Mouse (Mus musculus) limb, embryonic 13.5 days (tissue): Measurements from ENCODE around the gene Elovl5. TPM values are rescaled to one million over a fixed set of nuclear protein-coding genes. Genes with fewer than 3 reads are reported as not detected.

ENCODE experiments used
- ATAC-seq: fragments of 200-750 bp; cut with Nextera tagmentation; 2 replicates; pipeline ENCODE4 v1.8.0; 2017; ENCODE audit warnings: low read depth, moderate number of reproducible peaks, moderate TSS enrichment; ENCODE audit not compliant: low FRiP score
- H3K27ac ChIP-seq: fragments of 300-500 bp; sonication (generic); 2 replicates; pipeline ENCODE4 v1.5.1; 2015; ENCODE audit warnings: inconsistent platforms, mild to moderate bottlenecking, moderate library complexity
- H3K27me3 ChIP-seq: fragments of 300-500 bp; sonication (generic); 2 replicates; pipeline ENCODE4 v1.6.1; 2015; ENCODE audit warnings: mild to moderate bottlenecking, inconsistent platforms
- H3K36me3 ChIP-seq: fragments of 300-500 bp; sonication (generic); 2 replicates; pipeline ENCODE4 v1.6.1; 2015; ENCODE audit warnings: inconsistent platforms, mild to moderate bottlenecking, moderate library complexity
- H3K4me1 ChIP-seq: fragments of 300-500 bp; sonication (generic); 2 replicates; pipeline ENCODE4 v1.6.1; 2015; ENCODE audit warnings: inconsistent platforms
- H3K4me2 ChIP-seq: fragments of 300-500 bp; sonication (generic); replicated peaks from 2 replicates; pipeline ENCODE4 v1.6.1; 2015; ENCODE audit warnings: inconsistent platforms, mild to moderate bottlenecking, moderate library complexity
- H3K4me3 ChIP-seq: fragments of 300-500 bp; sonication (generic); 2 replicates; pipeline ENCODE4 v1.5.1; 2015; ENCODE audit warnings: moderate library complexity, mild to moderate bottlenecking, inconsistent platforms
- H3K9ac ChIP-seq: fragments of 300-500 bp; sonication (generic); 2 replicates; pipeline ENCODE4 v1.6.1; 2015; ENCODE audit warnings: mild to moderate bottlenecking, inconsistent platforms
- H3K9me3 ChIP-seq: fragments of 300-500 bp; sonication (generic); 2 replicates; pipeline ENCODE4 v1.6.1; 2016; ENCODE audit warnings: inconsistent platforms
- WGBS: fragments of 180-500 bp; shearing (Covaris S2); methylation state at CpG from one replicate; pipeline ENCODE4 v1.1.7; 2015; 5-methylcytosine and 5-hydroxymethylcytosine counted together
- polyA plus RNA-seq: library from polyadenylated mRNA; unstranded; fragments of >200 nt; fragmentation: Nextera tagmentation; extraction: Ambion mirVana; gene quantifications from 2 replicates; pipeline ENCODE4 v1.2.1, GENCODE M21; 2015

The Elovl5 gene
- polyA plus RNA-seq, 1 experiment from 2014 or later = 75.5 TPM

DNA sequence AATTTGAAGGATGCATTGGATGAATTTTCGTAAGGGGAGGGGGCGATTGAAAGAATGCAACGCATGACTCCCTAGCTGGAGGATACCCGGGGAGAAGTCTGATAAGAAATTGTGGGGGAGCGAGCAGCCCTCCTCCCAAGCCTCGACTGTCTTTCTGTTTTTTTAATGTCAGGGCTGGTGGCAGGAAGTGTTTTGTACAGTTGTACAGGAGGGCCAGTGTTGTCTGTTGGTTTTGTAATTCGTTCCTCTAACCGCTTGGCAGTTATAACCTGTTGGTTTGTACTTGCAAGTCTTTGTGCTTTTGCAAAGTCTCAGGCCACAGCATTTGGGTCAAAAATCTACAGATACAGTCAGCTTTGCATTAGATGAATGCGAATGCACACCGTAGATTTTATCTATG is 1.0 kb downstream of the Elovl5 start:
- H3K4me2 ChIP-seq = peak overlapping the region; percentile 87
- 23% methylated on average over 10 of the region's 10 CpGs for WGBS
- peak overlapping the region; percentile 87 for H3K4me3 ChIP-seq
- H3K27me3 ChIP-seq = no peaks in the 10 kb centered on the region
- no peak for ATAC-seq
- H3K36me3 ChIP-seq = no peaks in the 10 kb centered on the region
- peaks cover 45% of the 10 kb centered on the region for H3K4me1 ChIP-seq
- H3K9me3 ChIP-seq = no peaks in the 10 kb centered on the region
- H3K27ac ChIP-seq = 0 out of 2 replicates have a peak overlapping the region, but pooled peaks have one; percentile 85
- H3K9ac ChIP-seq = peak overlapping the region; percentile 88

DNA sequence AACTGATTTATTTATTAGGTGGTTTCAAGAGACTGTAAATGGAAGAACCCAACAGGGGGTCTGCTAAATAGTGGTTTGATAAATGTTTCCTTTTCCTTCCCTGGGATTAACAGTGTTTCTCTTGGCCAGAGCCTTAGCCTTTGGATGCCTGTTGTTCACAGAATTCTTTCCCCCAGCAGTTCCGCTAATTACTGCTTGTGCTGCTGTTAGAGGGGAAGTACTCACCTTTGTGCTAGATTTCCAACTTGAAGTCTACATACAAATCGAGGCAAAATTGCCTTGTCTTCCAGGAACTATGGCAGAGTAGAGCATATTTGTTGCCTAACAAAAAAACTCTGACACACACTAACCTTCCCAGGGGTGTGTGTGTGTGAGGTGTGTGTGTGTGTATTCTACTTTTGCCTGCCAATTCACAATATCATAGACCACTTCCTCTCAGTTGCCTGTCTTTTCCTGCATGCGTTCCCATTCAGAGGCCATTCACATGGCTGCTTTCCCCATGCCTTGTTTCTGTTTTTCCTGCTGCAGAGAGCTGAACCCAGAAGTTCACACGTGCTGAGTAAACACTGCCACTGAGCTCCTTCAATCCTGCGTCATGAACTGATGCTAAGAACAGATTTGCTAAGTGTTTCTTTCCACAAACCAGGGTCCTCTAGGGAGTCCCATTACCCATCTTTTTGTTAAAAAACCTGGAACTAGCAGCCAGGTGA is 2.0 kb downstream of the Elovl5 start:
- no peaks in the 10 kb centered on the region for H3K9me3 ChIP-seq
- WGBS = 63% methylated on average over 5 of the region's 5 CpGs
- H3K27me3 ChIP-seq = no peaks in the 10 kb centered on the region
- H3K9ac ChIP-seq = no peak overlapping the region
- ATAC-seq = no peak
- H3K36me3 ChIP-seq = no peaks in the 10 kb centered on the region
- no peak overlapping the region for H3K27ac ChIP-seq
- peaks cover 53% of the 10 kb centered on the region for H3K4me1 ChIP-seq
- peak overlapping the region; percentile 87; the same call in 1 of the 2 replicates for H3K4me3 ChIP-seq
- H3K4me2 ChIP-seq = peak overlapping the region; percentile 87

DNA sequence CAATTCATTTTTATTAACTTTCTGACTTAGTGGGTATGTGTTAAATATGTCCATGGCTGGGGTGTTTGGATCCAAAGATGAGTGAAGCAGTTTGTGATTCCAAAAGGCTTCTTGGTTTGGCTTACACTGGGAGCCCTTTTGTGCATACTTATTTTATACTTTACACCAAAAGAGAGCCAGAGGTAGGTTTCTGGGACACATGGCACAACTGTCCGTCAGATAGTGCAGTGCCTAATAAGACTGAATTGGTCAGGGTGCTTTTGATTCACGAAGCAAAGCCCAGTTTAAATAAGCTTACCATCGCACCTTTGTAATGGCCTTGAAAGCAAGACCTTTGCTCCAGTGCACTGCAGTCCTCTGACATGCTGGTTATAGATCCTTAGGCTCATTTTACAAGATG is 3.3 kb downstream of the Elovl5 start:
- H3K27me3 ChIP-seq = no peaks in the 10 kb centered on the region
- WGBS = 86% methylated on average over 3 of the region's 3 CpGs
- no peaks in the 10 kb centered on the region for H3K9me3 ChIP-seq
- H3K4me3 ChIP-seq = no peak overlapping the region
- no peak for ATAC-seq
- peaks cover 63% of the 10 kb centered on the region for H3K4me1 ChIP-seq
- H3K36me3 ChIP-seq = no peaks in the 10 kb centered on the region
- no peak overlapping the region for H3K9ac ChIP-seq
- no peak overlapping the region for H3K4me2 ChIP-seq
- H3K27ac ChIP-seq = no peak overlapping the region

DNA sequence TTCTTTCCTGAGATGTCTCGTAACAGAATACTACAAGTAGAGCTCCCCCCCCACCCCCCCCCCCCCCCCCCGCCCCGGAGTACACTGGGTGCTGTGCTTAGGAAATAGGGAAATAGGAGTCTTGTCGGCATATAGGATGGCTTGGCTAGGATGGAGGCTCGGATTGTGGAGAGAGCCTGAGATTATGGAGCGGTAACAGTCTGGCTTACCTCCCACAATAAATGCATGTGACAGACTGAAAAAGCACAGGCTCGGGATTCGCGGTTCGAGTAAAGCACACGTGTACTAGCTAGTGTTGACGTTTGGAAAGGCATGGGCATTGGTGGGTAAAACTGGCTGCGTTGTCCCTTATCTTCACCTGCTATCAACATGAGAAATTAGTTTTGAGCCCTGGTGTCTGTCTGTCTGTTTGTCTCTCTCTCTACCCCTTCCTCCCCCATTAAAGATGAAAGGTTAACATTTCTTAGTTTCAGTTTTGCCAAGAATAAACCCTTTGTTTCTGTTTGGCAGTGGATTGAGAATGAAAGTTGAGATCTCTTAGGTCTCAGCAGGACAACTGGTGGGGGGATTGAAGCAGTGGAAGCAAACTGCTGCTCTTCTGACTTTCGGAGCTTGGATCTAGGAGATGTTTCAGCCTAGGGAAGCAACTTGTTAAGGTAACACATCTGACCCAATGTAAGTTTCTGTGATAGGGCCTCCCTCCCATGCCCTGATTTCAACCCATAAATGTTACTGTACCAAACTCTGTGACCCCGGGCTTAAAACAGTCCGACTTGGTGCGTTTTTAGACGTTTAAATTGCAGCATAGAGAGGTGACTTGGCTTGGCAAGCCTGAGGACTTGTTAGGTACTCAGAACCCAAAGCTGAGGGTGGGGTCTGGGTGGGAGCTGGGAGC is 4.4 kb downstream of the Elovl5 start:
- Histone ChIP-seq H3K9me3 (no peaks in the 10 kb centered on the region), H3K4me3 (no peak overlapping the region), H3K27ac (no peak overlapping the region), H3K27me3 (no peaks in the 10 kb centered on the region), H3K9ac (no peak overlapping the region), H3K36me3 (no peaks in the 10 kb centered on the region), H3K4me1 (peaks cover 68% of the 10 kb centered on the region), H3K4me2 (no peak overlapping the region)
- ATAC-seq = no peak
- WGBS = 74% methylated on average over 16 of the region's 18 CpGs

DNA sequence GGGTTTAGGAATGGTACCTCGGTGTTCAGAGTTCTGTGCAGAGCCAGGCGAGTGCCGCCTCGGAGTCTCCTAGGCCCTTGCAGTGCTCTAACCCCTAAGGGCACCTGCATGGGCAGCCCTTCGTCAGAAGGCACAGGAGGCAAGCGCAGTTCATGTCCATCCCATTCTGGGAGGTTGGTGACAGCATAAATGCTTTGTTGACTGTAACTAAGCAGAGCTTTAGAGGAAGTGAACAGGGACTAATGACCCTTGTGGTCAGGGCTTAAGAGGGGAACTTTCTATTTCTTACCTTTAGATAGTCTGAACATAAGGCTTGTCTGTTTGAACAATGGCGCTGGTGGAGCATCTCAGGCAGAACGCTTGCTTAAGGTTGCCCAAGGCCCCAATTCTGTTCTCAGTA is 6.6 kb downstream of the Elovl5 start:
- Histone ChIP-seq H3K9ac (no peak overlapping the region), H3K9me3 (no peaks in the 10 kb centered on the region), H3K27ac (no peak overlapping the region), H3K4me3 (no peak overlapping the region), H3K4me1 (peaks cover 79% of the 10 kb centered on the region), H3K4me2 (no peak overlapping the region), H3K27me3 (no peaks in the 10 kb centered on the region), H3K36me3 (no peaks in the 10 kb centered on the region)
- 84% methylated on average over 8 of the region's 8 CpGs for WGBS
- no peak for ATAC-seq

DNA sequence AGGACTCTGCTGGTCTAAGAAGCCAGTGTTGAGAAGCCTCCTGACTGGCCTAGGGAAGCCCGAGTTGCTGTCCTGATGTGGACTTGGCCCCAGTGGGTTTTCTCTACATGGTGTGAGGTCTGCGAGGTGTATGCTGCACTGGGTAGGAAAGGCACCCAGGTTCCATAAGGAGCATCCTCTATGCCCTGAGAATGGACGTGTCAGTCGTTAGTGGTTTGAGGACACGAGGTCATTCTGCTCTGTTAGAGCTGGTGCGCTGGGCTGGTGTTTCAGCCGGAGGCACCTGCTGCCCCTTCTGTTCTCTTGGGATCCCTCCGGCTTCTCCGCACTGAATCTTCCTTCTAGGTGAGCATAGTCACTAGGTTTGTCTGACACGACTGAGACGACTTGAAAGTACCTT is 7.0 kb downstream of the Elovl5 start:
- Histone ChIP-seq H3K27ac (no peak overlapping the region), H3K4me3 (no peak overlapping the region), H3K9me3 (no peaks in the 10 kb centered on the region), H3K4me1 (peaks cover 77% of the 10 kb centered on the region), H3K27me3 (no peaks in the 10 kb centered on the region), H3K4me2 (no peak overlapping the region), H3K9ac (no peak overlapping the region), H3K36me3 (no peaks in the 10 kb centered on the region)
- 77% methylated on average over 11 of the region's 11 CpGs for WGBS
- no peak for ATAC-seq

DNA sequence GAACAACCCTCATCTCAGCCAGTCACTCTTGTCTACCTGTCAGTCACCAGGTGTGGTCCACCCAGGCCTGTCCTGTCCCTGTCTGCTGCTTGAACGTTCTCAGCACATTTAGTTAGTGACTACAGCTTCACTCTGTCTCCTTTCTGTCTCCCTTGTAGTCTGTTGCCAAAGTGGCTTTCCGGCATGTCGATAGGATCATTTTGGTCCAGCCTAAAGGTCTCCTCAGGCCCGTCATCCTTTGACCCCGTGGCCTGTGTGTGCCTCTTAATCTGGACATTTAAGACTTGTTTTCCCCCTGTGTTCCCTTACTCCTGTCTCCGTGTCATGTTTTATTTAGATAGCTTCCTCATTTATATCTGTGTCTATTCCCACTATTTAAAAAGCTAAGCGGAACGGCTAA is 9.0 kb downstream of the Elovl5 start:
- no peak overlapping the region for H3K4me2 ChIP-seq
- ATAC-seq = no peak
- H3K27me3 ChIP-seq = no peaks in the 10 kb centered on the region
- no peak overlapping the region for H3K4me3 ChIP-seq
- peaks cover 82% of the 10 kb centered on the region for H3K4me1 ChIP-seq
- 89% methylated on average over 8 of the region's 8 CpGs for WGBS
- H3K9me3 ChIP-seq = no peaks in the 10 kb centered on the region
- no peak overlapping the region for H3K27ac ChIP-seq
- no peaks in the 10 kb centered on the region for H3K36me3 ChIP-seq
- no peak overlapping the region for H3K9ac ChIP-seq

DNA sequence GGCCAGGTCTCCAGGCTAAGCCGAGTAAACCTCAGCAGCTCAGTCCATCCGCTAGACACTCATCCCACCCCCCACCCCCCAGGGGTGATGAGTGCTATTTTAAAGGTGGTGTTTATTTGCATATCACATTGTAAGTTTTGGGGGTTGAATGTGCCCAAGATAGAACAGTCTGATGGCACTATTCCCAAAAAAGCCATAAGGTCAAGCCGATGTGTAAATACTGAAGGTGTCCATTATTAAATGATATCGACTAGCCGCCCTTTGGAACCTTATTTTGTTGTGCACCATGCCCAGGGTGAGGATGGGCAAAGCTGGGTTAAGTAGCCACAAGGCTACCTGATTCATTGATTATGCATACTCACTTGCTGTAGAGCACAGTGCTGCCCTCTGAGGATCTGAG is 9.7 kb downstream of the Elovl5 start:
- Histone ChIP-seq H3K9ac (no peak overlapping the region), H3K36me3 (no peaks in the 10 kb centered on the region), H3K27me3 (no peaks in the 10 kb centered on the region), H3K4me1 (peaks cover 79% of the 10 kb centered on the region), H3K4me3 (no peak overlapping the region), H3K4me2 (no peak overlapping the region), H3K27ac (no peak overlapping the region), H3K9me3 (no peaks in the 10 kb centered on the region)
- 88% methylated on average over 5 of the region's 5 CpGs for WGBS
- no peak for ATAC-seq

DNA sequence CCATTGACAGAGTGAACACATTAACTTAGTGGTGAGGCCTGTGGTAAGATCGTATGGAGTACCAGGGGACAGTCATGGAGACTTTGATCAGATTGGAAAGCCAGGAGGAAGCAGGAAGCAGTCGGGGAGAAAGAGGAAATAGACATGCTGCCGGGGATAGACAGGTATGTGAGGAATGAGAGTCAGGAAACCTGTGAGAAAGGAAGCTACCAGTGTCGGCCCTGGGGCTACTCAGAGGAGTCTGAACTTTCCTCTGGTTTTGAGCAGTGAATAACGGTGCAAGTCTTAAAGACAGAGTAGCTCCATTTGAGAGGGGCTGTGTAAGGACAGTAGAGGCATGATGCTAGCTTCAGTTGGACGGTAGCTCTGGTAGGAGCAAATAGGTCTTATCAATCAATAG is 10.3 kb downstream of the Elovl5 start:
- no peak for ATAC-seq

DNA sequence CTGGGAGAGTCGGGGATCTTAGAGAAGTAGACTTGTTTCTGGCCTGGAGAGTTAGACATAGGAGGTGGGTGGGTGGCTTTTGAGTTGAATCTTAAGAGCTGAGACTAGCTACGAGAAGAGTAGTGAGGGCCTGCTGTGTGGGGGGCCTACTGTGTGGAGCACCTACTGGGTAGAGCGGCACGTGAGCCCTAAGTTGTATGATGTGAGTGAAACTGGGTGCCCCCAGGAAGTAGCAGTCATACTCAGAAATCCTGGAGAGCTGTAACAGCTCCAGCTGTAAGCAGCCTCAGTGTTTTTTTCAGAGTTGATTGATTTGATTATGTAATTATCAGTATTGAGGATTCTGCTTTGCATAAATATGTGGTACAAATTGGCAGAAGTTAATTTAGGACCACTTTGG is 11.6 kb downstream of the Elovl5 start:
- H3K4me3 ChIP-seq = no peak overlapping the region
- no peaks in the 10 kb centered on the region for H3K9me3 ChIP-seq
- H3K27ac ChIP-seq = no peak overlapping the region
- no peak overlapping the region for H3K4me2 ChIP-seq
- no peaks in the 10 kb centered on the region for H3K27me3 ChIP-seq
- no peak overlapping the region for H3K9ac ChIP-seq
- WGBS = 86% methylated on average over 4 of the region's 4 CpGs
- peaks cover 62% of the 10 kb centered on the region for H3K4me1 ChIP-seq
- ATAC-seq = no peak
- no peaks in the 10 kb centered on the region for H3K36me3 ChIP-seq

More for the DNA sequence above, 10.3 kb downstream of the Elovl5 start:
- Histone ChIP-seq H3K9ac (no peak overlapping the region), H3K9me3 (no peaks in the 10 kb centered on the region), H3K27ac (no peak overlapping the region), H3K36me3 (no peaks in the 10 kb centered on the region), H3K27me3 (no peaks in the 10 kb centered on the region), H3K4me1 (peaks cover 74% of the 10 kb centered on the region), H3K4me2 (no peak overlapping the region), H3K4me3 (no peak overlapping the region)
- 53% methylated on average over 6 of the region's 6 CpGs for WGBS

DNA sequence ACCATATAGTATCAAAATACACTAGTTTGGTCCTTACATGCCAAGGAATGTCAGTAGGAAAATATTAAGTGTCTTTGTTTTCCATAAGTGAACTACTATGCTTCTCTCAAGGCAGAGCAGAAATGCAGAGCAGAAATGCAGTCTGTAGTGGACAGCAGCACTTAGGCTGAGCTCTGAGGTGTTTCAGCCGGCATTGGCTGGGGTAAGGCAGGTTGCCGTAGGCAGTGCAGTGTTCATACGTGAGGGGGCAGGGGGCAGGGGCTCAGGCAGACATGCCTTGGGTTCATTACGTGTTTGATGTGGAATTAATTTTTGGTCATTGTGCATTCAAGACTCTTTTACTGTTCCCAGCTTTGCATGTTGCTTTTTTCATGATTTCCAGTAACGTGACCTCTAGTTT is 12.1 kb downstream of the Elovl5 start:
- no peaks in the 10 kb centered on the region for H3K9me3 ChIP-seq
- H3K36me3 ChIP-seq = no peaks in the 10 kb centered on the region
- no peak overlapping the region for H3K27ac ChIP-seq
- WGBS = 59% methylated on average over 5 of the region's 5 CpGs
- H3K4me2 ChIP-seq = no peak overlapping the region
- ATAC-seq = no peak
- H3K27me3 ChIP-seq = no peaks in the 10 kb centered on the region
- H3K4me1 ChIP-seq = peaks cover 56% of the 10 kb centered on the region
- H3K4me3 ChIP-seq = no peak overlapping the region
- H3K9ac ChIP-seq = no peak overlapping the region

DNA sequence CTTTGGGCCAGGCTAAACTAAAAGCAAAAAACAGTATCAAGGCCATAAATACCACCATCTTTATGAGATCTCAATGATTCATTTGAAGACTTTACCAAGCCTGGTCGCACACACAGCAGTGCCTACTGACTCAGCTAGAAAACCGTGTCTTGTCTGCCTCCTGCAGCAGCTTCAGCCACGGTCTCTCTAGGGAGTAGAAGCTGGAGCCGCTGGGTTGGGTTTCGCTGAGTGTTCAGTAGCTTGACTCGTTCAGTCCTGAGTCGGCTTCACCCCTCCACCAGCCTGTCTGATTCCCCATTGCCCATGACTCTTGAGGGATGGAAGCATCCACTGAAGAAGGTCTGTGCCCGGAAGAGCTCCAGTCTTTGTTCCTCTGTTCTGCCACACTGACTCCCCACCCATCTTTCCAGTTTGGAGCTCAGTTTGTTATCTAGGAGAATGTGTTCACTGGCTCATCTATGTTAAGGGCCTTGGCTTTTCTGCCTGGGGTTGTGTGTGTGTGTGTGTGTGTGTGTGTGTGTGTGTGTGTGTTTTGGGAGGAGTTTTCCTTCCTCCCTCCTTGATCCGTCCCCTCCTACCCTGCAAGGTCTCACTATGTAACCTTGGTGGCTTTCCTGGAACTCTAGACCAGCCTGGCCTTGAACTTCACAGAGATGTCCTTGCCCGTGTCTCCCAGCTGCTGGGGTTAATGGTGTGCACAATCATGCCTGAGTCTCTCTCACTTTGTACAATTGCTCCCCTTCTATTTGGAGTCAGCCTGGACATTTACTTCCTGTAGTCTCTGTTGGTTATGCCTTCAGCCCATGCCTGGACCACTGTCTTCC is 13.1 kb downstream of the Elovl5 start:
- 55% methylated on average over 9 of the region's 10 CpGs for WGBS
- no peak for ATAC-seq

More for the DNA sequence above, 13.1 kb downstream of the Elovl5 start:
- H3K9me3 ChIP-seq = no peaks in the 10 kb centered on the region
- H3K27ac ChIP-seq = no peak overlapping the region
- H3K36me3 ChIP-seq = no peaks in the 10 kb centered on the region
- H3K4me2 ChIP-seq = no peak overlapping the region
- H3K9ac ChIP-seq = no peak overlapping the region
- H3K4me3 ChIP-seq = no peak overlapping the region
- H3K27me3 ChIP-seq = no peaks in the 10 kb centered on the region
- peaks cover 53% of the 10 kb centered on the region for H3K4me1 ChIP-seq
